Mouse (Mus musculus): Measurements from ENCODE around the gene Dlx2.

The Dlx2 gene

DNA sequence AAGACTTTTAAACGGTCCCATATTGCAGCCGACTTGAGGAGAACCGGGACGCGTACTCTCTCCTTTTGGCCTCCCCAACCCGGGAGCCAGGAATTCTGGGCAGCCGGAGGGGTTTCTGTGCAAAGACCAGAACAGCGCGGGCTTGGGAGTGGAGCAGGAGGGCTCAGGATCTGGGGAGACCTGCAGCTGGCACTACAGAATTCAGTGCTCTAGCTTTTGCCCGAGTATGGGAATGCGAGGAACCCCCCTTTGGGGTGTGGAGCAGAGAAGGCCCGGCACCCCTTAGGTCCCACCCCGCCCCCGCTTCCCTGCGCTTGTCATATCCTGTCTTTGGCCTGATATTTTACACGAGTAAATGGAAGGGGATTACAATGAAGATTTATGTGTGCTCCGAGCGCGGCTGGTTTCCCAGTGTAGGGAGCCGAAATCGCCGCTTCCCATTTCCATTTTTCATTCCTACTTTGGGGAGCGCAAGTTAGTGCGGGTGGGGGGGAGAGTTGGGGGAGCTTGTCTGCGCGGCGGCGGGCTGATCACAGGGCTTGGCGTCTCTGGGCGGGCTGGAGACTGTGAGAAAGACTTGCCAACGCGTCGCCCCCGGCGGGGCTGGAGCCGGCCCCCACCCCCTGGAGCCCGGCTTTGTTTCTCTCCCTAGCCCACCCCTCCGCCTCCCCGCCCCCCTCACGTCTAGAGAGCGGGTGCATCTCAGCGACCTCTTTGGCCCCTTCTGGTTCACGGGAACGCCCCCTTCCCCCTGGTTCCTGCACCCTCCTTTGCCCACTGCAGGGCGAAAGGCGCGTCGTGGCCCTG is 5.7 kb downstream of the Dlx2 start:
- DNase-seq = no peak

DNA sequence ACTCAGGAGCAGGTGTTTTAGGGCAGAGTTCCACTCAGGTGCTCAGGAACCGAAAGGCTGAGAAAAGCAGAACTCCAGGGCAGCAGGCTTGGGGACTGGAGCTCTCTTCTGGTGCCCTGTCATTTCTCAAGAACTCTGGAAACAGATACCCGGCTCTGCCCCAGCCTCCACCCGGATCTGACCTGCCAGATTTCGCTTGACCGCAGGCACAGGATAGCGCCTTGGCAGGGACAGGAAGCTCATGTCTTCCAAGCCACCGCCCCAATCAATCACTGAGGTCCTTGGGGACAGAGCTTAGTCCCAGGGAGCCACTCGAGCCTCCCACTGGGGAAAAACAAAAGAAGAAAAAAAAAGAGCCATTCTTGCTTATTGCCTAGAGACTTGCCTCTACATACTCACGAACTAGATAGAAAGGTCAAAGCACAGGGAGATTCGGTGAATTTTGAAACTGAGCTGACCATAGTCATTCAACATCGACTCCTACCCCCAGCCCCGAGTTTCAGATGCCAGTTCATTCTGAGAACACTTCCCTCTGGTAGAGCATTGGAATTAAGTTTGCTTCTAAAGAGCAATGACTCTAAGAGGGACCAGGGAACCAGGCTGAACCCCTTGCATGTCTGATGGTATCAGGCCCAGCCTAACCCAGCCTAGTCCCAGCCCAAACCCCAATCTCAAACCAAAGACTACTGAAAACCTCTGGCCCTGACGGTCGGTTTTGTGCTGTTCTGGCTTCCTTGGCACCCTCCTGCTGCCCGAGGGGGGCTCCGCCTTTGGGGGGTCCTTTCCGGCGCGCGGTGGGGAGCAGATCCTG is 12.1 kb downstream of the Dlx2 start:
- DNase-seq = no peak

DNA sequence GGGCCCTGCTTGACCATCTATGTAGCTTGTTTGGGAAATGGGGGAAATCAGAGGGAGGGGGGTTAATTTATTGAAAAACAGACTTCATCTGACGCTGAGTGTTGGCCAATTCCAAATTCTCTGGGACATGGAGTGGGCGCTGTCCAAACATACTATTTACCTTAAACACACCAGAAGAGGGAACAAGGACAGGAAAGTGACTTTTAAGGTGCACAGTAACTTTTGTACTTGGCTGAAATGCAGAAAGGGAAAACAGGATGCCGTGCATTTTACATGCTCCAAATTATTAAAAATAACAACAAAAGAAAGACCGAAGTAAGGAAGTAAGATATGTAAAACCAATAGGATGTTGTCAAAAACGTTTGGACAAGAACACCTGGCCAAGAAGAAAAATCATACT is 13.5 kb downstream of the Dlx2 start:
- no peak for DNase-seq

DNA sequence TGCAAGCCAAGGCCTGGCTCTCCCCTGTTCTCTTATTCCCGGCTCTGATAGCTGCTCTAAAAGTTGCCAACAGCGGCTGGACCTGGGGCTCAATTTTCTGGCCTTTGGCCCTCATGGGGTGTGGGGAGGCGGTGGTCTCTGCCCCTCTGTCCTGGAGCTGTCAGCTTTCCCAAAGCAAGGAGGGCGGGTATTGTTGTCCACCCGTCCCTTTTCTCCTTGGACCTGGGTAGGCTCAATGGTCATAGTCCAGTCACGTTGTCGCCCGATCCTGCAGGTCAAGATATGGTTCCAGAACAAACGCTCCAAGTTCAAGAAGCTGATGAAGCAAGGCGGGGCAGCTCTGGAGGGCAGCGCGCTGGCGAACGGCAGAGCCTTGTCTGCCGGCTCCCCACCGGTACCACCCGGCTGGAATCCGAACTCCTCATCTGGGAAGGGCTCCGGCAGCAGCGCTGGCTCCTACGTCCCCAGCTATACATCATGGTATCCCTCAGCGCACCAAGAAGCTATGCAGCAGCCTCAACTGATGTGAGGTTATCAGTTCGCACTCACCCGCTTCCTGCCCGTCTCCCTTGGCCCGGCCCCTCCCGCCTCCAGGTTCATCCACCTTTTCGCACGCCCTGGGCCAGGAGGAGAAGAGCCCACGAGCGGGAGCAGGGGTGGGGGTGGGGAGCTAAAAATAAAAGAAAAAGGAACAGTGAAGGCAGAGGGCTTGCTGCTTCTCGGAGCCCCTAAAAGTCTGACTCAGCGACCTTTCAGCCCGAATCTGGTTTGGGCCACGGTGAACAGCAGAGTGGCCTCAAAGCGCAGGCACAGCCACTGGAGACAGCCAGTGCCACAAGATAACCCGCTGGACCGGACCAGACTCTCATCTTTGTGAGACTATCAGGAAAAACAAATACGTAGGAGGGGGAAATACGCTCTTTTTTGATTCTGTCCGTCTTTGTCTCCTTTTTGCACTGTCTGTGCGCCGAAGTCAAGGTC is 14.3 kb downstream of the Dlx2 start:
- DNase-seq = no peak

DNA sequence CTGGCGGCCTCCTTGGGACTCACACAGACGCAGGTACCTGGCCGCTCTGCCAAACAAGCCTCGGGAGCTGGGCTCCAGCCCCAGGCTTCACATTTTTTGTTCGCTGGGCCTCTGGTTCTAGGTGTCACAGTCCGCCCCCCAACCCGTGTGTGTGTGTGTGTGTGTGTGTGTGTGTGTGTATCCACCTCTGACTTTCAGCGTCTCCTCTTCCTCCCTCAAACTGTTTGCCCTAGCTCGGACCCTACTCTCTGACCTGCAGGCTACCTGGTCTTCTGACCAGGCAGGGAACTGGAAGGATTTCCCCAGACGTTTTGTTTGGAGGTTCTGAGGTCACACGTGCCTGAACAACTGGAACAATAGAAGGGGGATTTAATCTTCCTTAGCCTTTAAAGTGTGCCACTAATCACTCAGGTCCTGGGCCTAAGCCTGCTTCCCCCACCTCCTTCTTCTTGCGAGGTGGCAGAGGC is 15.4 kb downstream of the Dlx2 start:
- no peak for DNase-seq

DNA sequence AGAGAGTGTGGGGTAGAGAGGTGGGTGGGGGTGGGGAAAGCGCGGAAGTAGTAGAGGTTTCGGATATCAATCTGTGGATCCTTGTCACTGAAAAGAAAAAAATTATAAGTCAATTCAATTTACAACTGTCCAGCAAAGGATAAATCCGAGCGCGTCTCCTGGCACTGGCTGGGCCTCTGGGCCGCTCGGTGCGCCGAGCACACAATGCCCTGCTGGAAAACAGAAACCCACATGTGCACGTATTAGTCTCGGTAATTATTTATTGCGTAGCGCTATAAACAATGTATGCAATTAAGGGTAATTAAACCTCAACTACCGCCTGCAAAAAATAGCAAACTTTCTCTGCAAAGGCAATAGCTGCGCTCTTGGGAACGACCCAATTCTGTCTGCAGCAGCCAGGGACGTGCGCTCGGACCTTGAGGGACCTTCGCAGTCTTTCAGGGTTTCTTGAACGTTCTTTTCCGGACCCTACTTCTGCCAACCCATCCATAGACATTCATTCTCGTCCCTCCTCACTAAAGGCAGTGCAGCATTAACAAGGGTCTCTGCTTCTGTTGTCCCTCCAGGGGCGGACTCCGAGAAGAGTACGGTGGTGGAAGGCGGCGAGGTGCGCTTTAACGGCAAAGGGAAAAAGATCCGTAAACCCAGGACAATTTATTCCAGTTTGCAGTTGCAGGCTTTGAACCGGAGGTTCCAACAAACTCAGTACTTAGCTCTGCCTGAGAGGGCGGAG is 16.0 kb downstream of the Dlx2 start:
- no peak for DNase-seq

DNA sequence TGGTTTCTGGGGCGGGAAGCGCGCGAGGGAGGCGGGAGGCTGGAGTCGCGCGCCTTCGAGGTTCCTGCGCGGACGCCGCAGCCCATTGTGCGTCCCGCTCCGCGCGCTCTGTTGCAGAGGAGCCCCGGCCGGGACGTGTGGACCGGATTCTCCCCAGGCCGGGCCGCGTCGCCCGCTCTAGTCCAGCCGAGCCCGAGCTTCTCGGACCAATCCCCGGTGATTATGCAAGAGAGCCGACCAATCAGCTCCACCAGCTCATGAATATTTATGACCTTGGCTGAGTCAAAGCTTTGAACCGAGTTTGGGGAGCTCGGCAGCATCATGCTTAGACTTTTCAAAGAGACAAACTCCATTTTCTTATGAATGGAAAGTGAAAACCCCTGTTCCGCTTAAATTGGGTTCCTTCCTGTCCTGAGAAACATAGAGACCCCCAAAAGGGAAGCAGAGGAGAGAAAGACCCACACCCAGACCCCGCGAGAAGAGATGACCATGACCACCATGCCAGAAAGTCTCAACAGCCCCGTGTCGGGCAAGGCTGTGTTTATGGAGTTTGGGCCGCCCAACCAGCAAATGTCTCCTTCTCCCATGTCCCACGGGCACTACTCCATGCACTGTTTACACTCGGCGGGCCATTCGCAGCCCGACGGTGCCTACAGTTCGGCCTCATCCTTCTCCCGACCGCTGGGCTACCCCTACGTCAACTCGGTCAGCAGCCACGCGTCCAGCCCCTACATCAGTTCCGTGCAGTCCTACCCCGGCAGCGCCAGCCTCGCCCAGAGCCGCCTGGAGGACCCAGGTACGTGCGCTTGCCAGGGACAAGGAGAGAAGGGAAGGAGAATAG is 16.8 kb downstream of the Dlx2 start:
- DNase-seq = peak; percentile 59 to 61

DNA sequence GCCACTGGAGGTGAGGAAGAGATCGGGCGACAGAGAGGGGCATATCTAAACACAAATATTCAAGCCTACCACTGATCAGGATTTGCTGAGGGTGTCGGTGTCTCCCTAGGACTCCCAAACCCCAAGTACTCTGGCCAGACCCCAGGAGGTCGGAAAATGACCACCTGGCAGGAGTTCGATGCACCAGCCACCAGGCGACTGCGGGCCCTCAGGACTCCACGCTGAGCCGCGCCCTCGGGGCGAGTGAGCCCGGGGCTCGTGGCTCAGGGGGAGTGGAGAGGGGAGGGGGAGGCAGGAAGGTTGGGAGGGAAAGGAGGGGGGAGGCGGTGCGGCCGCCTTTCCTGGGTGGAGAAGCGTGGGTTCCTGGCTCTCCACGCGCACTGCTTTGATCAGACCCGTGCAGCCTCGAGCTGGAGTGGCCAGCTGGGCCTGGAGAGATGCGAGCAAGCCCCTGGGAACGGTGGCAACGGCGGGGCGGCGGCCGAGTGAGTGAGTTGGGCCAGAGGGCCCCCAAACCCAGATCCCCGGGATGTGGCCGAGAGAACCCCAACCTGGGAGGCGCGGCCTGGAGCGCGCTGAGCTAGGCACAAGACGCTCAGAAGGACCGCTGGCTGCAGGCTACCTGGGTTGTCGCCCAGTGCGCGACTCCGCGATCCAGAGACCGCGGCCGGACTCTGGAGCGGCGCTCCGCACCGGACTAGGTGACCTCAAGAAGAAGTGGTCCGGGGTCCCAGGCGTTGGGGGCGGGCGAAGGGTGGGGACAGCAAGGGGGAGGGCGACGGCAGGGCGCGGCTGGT is 17.6 kb downstream of the Dlx2 start:
- DNase-seq = no peak

DNA sequence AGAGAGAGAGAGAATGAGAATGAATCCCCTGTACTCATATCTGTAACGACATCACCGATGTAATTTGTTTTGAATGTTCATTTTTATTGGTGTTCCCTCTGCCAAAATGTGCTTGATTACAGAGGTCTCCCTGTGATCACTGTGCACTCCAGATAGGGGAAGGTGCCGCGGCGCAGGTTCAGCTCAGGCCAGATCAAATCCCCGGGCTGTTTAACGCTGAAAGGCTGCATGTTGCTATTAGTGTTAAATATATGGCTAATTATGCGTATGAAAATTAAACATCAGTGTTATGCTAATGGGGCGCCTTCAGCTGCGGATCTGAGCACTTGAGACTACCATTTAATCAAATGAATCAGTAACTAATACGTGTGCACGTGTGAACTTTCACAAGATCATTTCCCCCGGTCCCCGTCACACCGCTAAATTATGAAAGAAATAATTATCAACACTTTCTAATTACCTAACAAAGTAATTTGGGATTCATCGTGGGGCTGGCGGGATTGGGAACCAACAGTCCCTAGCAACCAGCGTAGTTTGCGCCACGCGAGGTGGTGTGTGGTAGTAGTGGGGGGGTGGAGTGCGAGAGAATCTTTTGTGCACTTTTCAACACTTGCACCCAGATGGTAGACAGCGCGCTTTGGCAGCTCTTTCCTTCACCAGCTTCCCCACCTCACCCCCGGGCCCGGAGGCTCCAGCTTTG is 18.4 kb downstream of the Dlx2 start, which contains the start of gene Dlx1:
Gene Dlx1 (plus strand): TSS at position 100 of the 700 bp plus-strand sequence.
- DNase-seq = no peak

DNA sequence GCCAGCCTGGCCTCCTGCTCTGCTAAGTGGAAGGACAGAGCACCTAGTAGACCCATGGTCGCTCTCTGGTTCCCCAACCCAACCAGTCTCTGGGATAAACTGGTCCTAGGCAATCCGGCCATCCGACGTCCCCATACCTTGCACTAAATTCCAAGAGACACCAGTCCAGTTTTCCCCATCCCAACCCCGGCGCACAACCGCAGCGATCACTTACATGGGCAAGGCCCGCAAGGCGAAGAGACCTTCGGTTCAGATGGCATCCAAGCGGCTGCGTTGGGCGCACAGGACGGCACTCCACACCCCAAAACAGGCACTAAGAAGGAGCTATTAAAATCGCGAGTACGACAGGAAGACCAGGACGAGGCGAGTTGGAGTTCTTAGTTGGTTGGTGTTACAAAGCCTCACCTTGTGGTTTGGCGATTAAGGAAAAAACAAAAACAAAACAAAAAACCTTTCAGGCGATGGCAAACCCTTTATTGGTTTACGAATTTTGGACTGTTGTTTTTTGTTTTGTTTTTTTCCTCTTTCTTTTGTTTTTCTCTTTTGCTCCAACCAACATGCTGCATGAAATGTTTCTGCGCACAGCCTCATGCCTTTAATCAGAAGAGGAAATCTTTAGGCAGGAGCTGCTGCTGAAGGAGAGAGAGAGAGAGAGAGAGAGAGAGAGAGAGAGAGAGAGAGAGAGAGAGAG is 19.1 kb downstream of the Dlx2 start:
- no peak for DNase-seq

DNA sequence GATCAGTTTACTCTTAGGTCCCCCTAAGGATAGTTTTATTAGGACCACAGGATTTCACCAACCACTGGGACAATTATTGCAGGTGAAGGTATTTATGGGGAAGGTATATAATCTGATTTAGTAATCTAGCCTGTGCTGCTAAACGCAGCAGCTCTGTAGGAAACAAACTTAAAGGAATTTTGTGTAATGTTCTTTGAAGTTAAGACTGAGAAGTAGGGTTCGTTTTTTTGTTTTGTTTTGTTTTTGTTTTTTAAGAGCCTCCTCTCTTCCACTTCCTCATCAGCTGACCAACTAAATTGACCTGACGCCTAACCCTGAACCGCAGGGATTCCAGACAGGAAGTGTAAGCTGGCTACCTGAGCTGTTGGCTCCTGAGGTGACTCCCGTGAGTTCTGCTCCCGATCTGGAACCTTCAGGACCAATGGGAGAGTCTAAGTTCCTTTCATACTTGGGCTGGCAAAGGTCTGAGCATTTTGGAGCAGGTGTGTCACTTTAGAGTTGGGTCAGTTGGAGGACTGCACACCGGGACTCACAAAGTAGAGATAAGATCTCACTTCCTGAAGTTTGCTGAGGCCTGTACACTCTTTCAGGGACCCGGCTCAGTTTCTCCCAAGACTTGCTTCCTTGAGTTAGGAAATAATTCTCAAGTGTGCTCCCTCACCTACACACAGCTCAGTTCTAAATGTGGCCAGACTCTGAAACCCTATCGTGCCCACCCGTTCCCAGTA is 19.8 kb downstream of the Dlx2 start:
- DNase-seq = no peak

DNA sequence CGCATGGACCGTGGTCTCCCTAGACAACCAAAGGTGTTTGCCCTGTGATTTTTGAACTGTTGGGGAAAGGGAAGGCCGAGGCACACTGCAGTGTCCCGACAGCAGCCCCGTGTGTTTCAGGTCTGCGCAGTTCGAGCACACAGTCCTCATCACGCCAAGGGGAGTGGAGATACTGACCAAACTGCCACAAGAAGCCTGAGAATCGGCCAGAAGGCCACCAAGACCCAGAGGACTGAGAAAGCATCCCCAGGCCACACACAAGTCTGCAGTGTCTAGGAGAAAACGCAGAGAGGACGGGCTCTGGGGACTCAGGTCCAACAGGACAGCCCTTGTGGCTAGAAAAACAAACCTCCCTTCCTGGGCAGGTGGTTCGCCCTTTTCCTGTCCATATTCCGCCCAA is 21.8 kb downstream of the Dlx2 start:
- no peak for DNase-seq

DNA sequence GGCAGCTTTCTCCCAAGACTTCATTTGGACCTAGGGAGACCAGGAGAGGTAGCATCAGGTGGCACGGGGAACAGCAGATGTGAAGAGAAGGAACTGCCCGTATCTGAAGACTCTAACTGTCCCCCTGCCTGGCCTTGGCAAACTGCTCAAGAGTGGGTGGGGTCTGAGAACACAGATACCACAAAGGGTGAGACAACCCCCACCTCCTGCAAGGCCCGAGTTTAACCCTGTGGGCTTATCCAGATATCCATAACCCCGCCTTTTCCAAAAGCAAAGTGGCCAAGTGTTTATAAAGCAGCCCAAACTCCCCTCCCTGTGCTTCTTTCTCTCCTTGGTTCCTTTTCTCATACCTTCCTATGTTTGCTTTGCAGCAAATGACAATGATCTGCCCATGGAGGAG is 23.1 kb downstream of the Dlx2 start:
- DNase-seq = no peak

DNA sequence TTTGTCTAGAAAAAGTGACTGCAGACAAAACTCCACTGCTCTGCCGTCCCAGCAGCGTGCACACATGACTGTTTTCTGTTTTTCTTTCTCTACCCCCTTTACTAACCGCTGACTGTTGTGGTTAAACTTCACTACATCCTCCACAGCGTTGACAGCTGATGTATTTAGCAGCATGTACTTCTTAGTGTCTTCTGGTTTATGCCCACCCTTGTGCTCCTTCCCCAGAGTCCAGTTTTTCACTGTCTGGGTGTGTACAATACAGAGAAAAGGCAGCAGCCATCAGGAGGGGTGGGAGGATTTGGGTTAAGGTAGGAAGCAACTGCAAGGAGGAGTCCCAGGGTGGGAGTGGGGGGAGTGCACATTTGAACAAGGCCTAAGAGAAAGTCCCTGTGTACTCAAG is 23.7 kb downstream of the Dlx2 start:
- no peak for DNase-seq

DNA sequence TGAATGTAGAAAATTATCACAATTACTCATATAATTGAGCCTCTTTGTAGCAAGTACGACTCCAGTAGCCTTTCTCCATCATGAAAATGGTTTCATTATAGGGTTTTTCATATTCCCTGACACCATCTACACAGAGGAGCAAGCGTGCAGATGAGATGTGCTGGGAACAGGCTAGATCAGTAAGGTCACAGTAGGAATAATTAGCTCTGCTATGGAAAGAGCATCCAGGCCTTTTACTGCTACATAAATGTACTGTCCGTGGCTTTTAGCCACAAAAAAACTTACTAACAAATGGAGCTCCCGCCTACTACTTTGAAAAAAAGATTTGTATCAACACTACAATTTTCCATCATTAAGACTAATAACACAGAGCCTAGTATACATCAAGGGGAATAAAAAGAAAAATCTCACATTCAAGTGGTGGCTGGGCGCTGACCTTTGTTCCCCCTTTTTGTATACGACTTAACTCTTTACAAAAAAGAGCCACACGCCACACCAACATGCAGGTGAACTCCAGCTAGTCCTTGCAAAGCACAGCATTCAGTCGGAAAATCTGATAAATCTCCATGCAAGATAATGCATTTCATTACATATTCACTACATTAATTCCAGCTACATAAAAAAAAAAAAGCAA is 29.0 kb downstream of the Dlx2 start:
- no peak for DNase-seq

DNA sequence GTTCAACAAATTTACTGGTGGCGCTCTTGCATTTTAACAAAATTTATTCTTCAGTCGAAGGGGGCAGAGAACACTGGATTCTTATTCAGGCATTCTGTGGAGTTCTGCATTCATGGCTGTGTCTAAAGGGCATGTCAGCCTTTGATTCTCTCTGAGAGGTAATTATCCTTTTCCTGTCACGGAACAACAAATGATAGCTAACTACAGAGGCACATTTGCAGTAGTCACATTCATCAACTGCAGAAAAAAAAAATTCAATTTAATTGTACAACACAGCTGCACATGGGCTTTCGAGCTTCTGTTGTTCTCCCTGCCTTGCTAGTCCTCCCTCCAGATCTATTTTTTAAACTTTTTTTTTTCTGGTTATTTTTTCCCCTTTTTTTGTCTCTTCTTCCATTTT is 29.6 kb downstream of the Dlx2 start:
- no peak for DNase-seq

DNA sequence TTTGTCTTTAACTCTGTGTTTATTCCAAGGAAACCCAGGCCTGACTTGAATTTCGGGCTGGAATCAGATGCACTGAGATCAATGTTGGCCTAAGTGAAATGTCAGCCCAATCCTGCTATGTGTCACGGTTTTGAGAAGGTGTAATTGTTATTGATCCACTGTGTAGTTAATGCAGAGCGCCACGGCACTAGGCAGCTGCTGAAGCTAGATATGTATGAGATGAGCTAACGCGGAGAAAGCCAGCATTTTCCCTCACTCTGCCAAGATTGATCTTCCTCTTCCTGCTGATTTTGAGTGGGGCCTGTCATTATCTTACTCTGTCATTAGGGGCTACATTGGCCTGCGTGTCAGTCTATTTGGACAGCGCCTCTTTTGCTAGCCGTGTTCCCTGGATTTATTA is 34.2 kb downstream of the Dlx2 start:
- no peak for DNase-seq

DNA sequence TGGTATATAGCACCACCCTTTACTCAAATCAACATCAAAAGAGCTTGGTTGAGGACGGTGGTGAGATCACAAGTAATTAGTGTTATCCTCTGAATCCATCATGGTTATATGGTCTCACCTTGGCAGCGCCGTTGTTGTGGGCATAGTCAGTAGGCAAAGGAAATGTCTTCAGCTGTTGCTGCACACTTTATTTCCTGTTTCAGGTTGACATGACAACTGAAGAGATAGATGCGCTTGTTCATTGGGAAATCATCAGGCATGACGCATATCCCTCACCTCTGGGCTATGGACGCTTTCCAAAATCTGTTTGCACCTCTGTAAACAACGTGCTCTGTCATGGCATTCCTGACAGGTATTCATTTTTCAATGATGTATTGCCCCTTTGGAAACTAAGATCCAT is 35.3 kb downstream of the Dlx2 start:
- no peak for DNase-seq
